Comparison of ENCODE assay signal across 8 mouse cellular contexts in the genomic region with DNA sequence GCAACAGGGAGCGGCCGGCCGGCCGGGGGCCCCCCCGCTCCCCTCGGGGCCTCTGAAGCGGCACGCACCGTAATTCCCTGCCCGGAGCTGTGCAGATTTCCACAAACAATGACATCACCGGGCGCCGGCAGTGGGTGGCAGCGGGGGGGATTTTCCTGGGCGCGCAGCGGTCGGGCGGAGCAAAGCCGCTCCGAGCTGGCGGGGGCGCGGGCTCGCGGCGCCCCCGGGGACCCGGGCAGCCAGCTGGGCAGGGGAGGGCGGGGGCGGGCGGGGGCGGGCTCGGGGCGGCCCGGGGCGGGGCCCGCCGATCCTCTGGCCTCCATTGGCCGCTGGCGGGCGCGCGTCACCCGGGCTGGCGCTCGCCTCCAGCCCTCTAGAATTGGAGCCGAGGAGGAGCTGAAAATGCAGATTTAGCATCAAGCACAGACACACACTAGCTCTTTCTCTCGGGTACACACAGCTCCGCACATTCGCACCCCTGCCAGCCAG. TPM values are rescaled to one million over a fixed set of nuclear protein-coding genes. Genes with fewer than 3 reads are reported as not detected.
DNase-seq lines count a peak whose midpoint lies in the region; ATAC-seq lines count a peak whose summit lies in the region.

A gene (plus strand): TSS at position 399 of the 489 bp plus-strand sequence.

- H3K27ac ChIP-seq in hindbrain, embryonic 15.5 days (replicated peaks), result peak within 1 kb of the TSS; percentile 91
- no peak within 1 kb of the TSS for H3K27ac ChIP-seq in limb, embryonic 12.5 days
- peak within 1 kb of the TSS; percentile 92 for H3K27ac ChIP-seq in neural tube, embryonic 13.5 days (replicated peaks)

- H3K9ac ChIP-seq in hindbrain, embryonic 15.5 days, result peak within 1 kb of the TSS; percentile 70
- H3K9ac ChIP-seq in limb, embryonic 12.5 days (replicated peaks), result peak within 1 kb of the TSS; percentile 44; the same call in 1 of the 2 replicates
- peak within 1 kb of the TSS; percentile 77 for H3K9ac ChIP-seq in neural tube, embryonic 13.5 days

- no peaks in the 10 kb centered on the region for H3K36me3 ChIP-seq in hindbrain, embryonic 15.5 days
- no peaks in the 10 kb centered on the region for H3K36me3 ChIP-seq in limb, embryonic 12.5 days
- no peaks in the 10 kb centered on the region for H3K36me3 ChIP-seq in neural tube, embryonic 13.5 days

- peak; percentile 20 to 31 for DNase-seq in heart, adult 18-20 months
- no peak for DNase-seq in heart, adult 8-10 months (ENCODE audit: low spot score)
- DNase-seq in cerebellum, adult 9-10 months, result peak; percentile 91
- DNase-seq in frontal cortex, adult 2 months (ENCODE audit: extremely low spot score in 1 of 2, low spot score in 1 of 2), result peak; percentile 79 to 91
- no peak for DNase-seq in spleen, postnatal 4 days (ENCODE audit: low spot score in 2 of 2)

- under 1% methylated on average over 32 of the region's 51 CpGs for WGBS in hindbrain, embryonic 15.5 days
- 0% methylated on average over 40 of the region's 51 CpGs for whole genome bisulfite sequencing in limb, embryonic 12.5 days
- WGBS in neural tube, embryonic 13.5 days, result 1% methylated on average over 33 of the region's 51 CpGs

- H3K27me3 ChIP-seq in hindbrain, embryonic 15.5 days, result 0 out of 2 replicates have a peak, but pooled peaks cover 2% of the 10 kb centered on the region
- H3K27me3 ChIP-seq in limb, embryonic 12.5 days, result peaks cover 57% of the 10 kb centered on the region
- peaks cover 33% of the 10 kb centered on the region for H3K27me3 ChIP-seq in neural tube, embryonic 13.5 days

- peaks cover 19% of the 10 kb centered on the region for H3K4me1 ChIP-seq in hindbrain, embryonic 15.5 days (replicated peaks)
- peaks cover 7% of the 10 kb centered on the region for H3K4me1 ChIP-seq in limb, embryonic 12.5 days (replicated peaks)
- peaks cover 29% of the 10 kb centered on the region for H3K4me1 ChIP-seq in neural tube, embryonic 13.5 days (replicated peaks)

- peak; percentile 97 for ATAC-seq in hindbrain, embryonic 15.5 days (ENCODE audit: low FRiP score, low read depth)
- peak; percentile 82 for ATAC-seq in limb, embryonic 12.5 days (ENCODE audit: insufficient number of reproducible peaks, insufficient read depth, low FRiP score, low TSS enrichment, low read depth)
- peak; percentile 97 for ATAC-seq in neural tube, embryonic 13.5 days (ENCODE audit: low read depth)

- H3K4me3 ChIP-seq in hindbrain, embryonic 15.5 days, result peak within 1 kb of the TSS; percentile 73
- H3K4me3 ChIP-seq in limb, embryonic 12.5 days (replicated peaks), result peak within 1 kb of the TSS; percentile 53
- H3K4me3 ChIP-seq in neural tube, embryonic 13.5 days, result peak within 1 kb of the TSS; percentile 59

- peak within 1 kb of the TSS; percentile 69 for H3K4me2 ChIP-seq in hindbrain, embryonic 15.5 days
- peak within 1 kb of the TSS; percentile 87 for H3K4me2 ChIP-seq in limb, embryonic 12.5 days
- H3K4me2 ChIP-seq in neural tube, embryonic 13.5 days, result peak within 1 kb of the TSS; percentile 77

- H3K9me3 ChIP-seq in hindbrain, embryonic 15.5 days, result no peaks in the 10 kb centered on the region
- no peaks in the 10 kb centered on the region for H3K9me3 ChIP-seq in limb, embryonic 12.5 days
- no peaks in the 10 kb centered on the region for H3K9me3 ChIP-seq in neural tube, embryonic 13.5 days

RNA-seq across cellular contexts. Expression of the gene that starts here (rescaled TPM):
- not detected for total RNA-seq in heart, adult 18-20 months (2021)
- total RNA-seq in heart, adult 8-10 months (2022), result under 1 TPM in 2 of 4 experiments, not detected in 2; 0.06 TPM
- polyA plus RNA-seq in frontal cortex, adult 2 months (2012; rRNA removed), result 130 and 133 TPM in 2 replicates
- 22.4 and 24.5 TPM in 2 replicates for polyA plus RNA-seq in hindbrain, embryonic 15.5 days (2015; fragmentation: Nextera tagmentation; extraction: Ambion mirVana)
- 0.44 and 0.46 TPM in 2 replicates for polyA plus RNA-seq in limb, embryonic 12.5 days (2016; fragmentation: Nextera tagmentation; extraction: Ambion mirVana)
- 19.5 and 22.6 TPM in 2 replicates for polyA plus RNA-seq in neural tube, embryonic 13.5 days (2015; fragmentation: Nextera tagmentation; extraction: Ambion mirVana)

Comparison
In these comparisons a context has a peak if more than half of its experiments do, and no peak if none do; other contexts are left out.
1. RNA of the gene that starts here (polyA plus RNA-seq): 130 to 133 TPM in frontal cortex, adult 2 months, 19.5 to 22.6 TPM in neural tube, embryonic 13.5 days and 22.4 to 24.5 TPM in hindbrain, embryonic 15.5 days; 0.44 to 0.46 TPM in limb, embryonic 12.5 days; every median in the first group is over 10 times any median in the second.
2. Peak in DNase-seq in heart, adult 18-20 months; RNA of the gene not detected or under 1 TPM.
3. Peak in ATAC-seq, H3K4me3 ChIP-seq, H3K9ac ChIP-seq and H3K4me2 ChIP-seq in limb, embryonic 12.5 days; RNA of the gene not detected or under 1 TPM.
4. DNase-seq: peak in cerebellum, adult 9-10 months (single experiment) and frontal cortex, adult 2 months (2 of 2); none in heart, adult 8-10 months (single experiment) and spleen, postnatal 4 days (0 of 2).
5. Peak in every context shown above with its lines, with median percentiles within 50 percentile points of each other: ATAC-seq, H3K4me2 ChIP-seq, H3K4me3 ChIP-seq and H3K9ac ChIP-seq.